Mouse (Mus musculus): ENCODE data around the gene Ptrh1. TPM values are rescaled to one million over a fixed set of nuclear protein-coding genes. Genes with fewer than 3 reads are reported as not detected.

Ptrh1 gene
- polyA plus RNA-seq, 1 experiment from 2014 or later: 6.7 TPM

GRCm38 (mm10) chr2:32824778-32825177, 49.2 kb downstream of the Ptrh1 start:
- Histone ChIP-seq H3K27me3 (no peaks in the 10 kb centered on the region), H3K9ac (no peak overlapping the region), H3K4me2 (replicated peaks) (no peak overlapping the region), H3K4me1 (no peaks in the 10 kb centered on the region), H3K27ac (replicated peaks) (no peak overlapping the region), H3K36me3 (no peaks in the 10 kb centered on the region), H3K4me3 (replicated peaks) (no peak overlapping the region), H3K9me3 (replicated peaks) (no peaks in the 10 kb centered on the region)
- ATAC-seq (ENCODE audit: insufficient number of reproducible peaks, low FRiP score, low TSS enrichment, low read depth): no peak
- 93% methylated on average over 1 of the region's 1 CpGs for WGBS

- 84% methylated on average over 6 of the region's 6 CpGs for WGBS
- Histone ChIP-seq H3K4me1 (no peaks in the 10 kb centered on the region), H3K27me3 (no peaks in the 10 kb centered on the region), H3K4me3 (replicated peaks) (no peak overlapping the region), H3K9me3 (replicated peaks) (no peaks in the 10 kb centered on the region), H3K9ac (no peak overlapping the region), H3K4me2 (replicated peaks) (no peak overlapping the region), H3K27ac (replicated peaks) (no peak overlapping the region), H3K36me3 (no peaks in the 10 kb centered on the region)
- ATAC-seq (ENCODE audit: insufficient number of reproducible peaks, low FRiP score, low TSS enrichment, low read depth): no peak
Measured at GRCm38 (mm10) chr2:32825796-32826195, 50.2 kb downstream of the Ptrh1 start.

Other genes with a start within 250 kb of the Ptrh1 start
- gene Fam102a, start 240.5 kb upstream of the Ptrh1 start, polyA plus RNA-seq (2015; fragmentation: Nextera tagmentation; extraction: Ambion mirVana): 19.5 and 21.0 TPM in 2 replicates
- gene Dpm2, start 204.9 kb upstream of the Ptrh1 start, polyA plus RNA-seq (2015; fragmentation: Nextera tagmentation; extraction: Ambion mirVana): 113 and 119 TPM in 2 replicates
- gene Pip5kl1, start 201.0 kb upstream of the Ptrh1 start, polyA plus RNA-seq (2015; fragmentation: Nextera tagmentation; extraction: Ambion mirVana): 0.53 and 0.94 TPM in 2 replicates
- gene 9430097D07Rik, start 200.1 kb upstream of the Ptrh1 start, polyA plus RNA-seq (2015; fragmentation: Nextera tagmentation; extraction: Ambion mirVana): 0.11 and 0.12 TPM in 2 replicates
- gene St6galnac4, start 188.7 kb upstream of the Ptrh1 start, polyA plus RNA-seq (2015; fragmentation: Nextera tagmentation; extraction: Ambion mirVana): 34.8 and 36.5 TPM in 2 replicates
- 26.9 and 27.7 TPM in 2 replicates for gene St6galnac6, start 176.1 kb upstream of the Ptrh1 start, polyA plus RNA-seq (2015; fragmentation: Nextera tagmentation; extraction: Ambion mirVana)
- gene Ak1, start 154.0 kb upstream of the Ptrh1 start, polyA plus RNA-seq (2015; fragmentation: Nextera tagmentation; extraction: Ambion mirVana): 67.9 and 83.8 TPM in 2 replicates
- 83.8 and 86.3 TPM in 2 replicates for gene Eng, start 129.2 kb upstream of the Ptrh1 start, polyA plus RNA-seq (2015; fragmentation: Nextera tagmentation; extraction: Ambion mirVana)
- gene Fpgs, start 71.6 kb upstream of the Ptrh1 start, polyA plus RNA-seq (2015; fragmentation: Nextera tagmentation; extraction: Ambion mirVana): 31.6 and 33.2 TPM in 2 replicates
- gene Cdk9, start 62.7 kb upstream of the Ptrh1 start, polyA plus RNA-seq (2015; fragmentation: Nextera tagmentation; extraction: Ambion mirVana): 105 and 106 TPM in 2 replicates
- 27.3 and 27.6 TPM in 2 replicates for gene Sh2d3c, start 54.7 kb upstream of the Ptrh1 start, polyA plus RNA-seq (2015; fragmentation: Nextera tagmentation; extraction: Ambion mirVana)
- gene 6330409D20Rik, start 34.8 kb upstream of the Ptrh1 start, polyA plus RNA-seq (2015; fragmentation: Nextera tagmentation; extraction: Ambion mirVana): 0.32 and 0.42 TPM in 2 replicates
- 69.0 and 71.3 TPM in 2 replicates for gene Tor2a, start 18.6 kb upstream of the Ptrh1 start, polyA plus RNA-seq (2015; fragmentation: Nextera tagmentation; extraction: Ambion mirVana)
- gene Ttc16, start 153 bp upstream of the Ptrh1 start, polyA plus RNA-seq (2015; fragmentation: Nextera tagmentation; extraction: Ambion mirVana): 0.87 and 1.6 TPM in 2 replicates
- gene Cfap157, start 8.6 kb downstream of the Ptrh1 start, polyA plus RNA-seq (2015; fragmentation: Nextera tagmentation; extraction: Ambion mirVana): 2.1 and 3.4 TPM in 2 replicates
- gene Stxbp1, start 71.5 kb downstream of the Ptrh1 start, polyA plus RNA-seq (2015; fragmentation: Nextera tagmentation; extraction: Ambion mirVana): 21.5 and 22.3 TPM in 2 replicates
- 103 and 111 TPM in 2 replicates for gene Fam129b, start 100.3 kb downstream of the Ptrh1 start, polyA plus RNA-seq (2015; fragmentation: Nextera tagmentation; extraction: Ambion mirVana)
- 141 and 176 TPM in 2 replicates for gene Rpl12, start 185.8 kb downstream of the Ptrh1 start, polyA plus RNA-seq (2015; fragmentation: Nextera tagmentation; extraction: Ambion mirVana)
- gene Lrsam1, start 185.8 kb downstream of the Ptrh1 start, polyA plus RNA-seq (2015; fragmentation: Nextera tagmentation; extraction: Ambion mirVana): 13.1 and 15.3 TPM in 2 replicates
- gene Slc2a8, start 206.3 kb downstream of the Ptrh1 start, polyA plus RNA-seq (2015; fragmentation: Nextera tagmentation; extraction: Ambion mirVana): 22.2 and 25.2 TPM in 2 replicates